Mouse (Mus musculus): ENCODE data around the gene Rhox2c. TPM values are rescaled to one million over a fixed set of nuclear protein-coding genes. Genes with fewer than 3 reads are reported as not detected.

The Rhox2c gene
- polyA plus RNA-seq (2012; ENCODE audit: low replicate concordance) = not detected in 2 replicates

DNA sequence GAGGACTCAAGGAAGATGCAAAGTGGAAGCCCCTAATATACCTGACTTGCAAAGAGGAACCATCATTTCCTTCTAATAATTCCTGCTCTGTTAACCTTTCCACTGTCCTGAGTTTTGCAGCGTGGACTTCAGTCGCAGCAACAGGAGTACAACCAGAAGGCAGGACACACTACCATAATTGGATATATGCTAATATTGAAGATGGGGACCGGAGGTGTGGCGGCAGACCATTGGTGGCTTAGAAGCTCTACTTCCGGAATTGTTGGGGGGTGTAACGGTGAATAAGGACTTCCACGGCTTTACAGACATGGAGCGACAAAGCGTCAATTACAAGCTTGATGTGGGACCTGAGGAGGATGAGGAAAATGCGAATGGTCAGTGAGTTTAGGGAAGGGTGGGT is at the start of gene Rhox2c:
Gene Rhox2c (plus strand): TSS at position 301 of the 400 bp plus-strand sequence.

DNA sequence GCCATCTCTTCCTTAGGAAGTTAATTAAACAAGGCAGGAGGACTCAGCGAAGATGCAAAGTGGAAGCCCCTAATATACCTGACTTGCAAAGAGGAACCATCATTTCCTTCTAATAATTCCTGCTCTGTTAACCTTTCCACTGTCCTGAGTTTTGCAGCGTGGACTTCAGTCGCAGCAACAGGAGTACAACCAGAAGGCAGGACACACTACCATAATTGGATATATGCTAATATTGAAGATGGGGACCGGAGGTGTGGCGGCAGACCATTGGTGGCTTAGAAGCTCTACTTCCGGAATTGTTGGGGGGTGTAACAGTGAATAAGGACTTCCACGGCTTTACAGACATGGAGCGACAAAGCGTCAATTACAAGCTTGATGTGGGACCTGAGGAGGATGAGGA is 41.7 kb upstream of the Rhox2c start, which contains the start of gene Rhox2b:
Gene Rhox2b (plus strand): TSS at position 301 of the 400 bp plus-strand sequence.

GRCm38 (mm10) chrX:37432194-37432593 is 21.3 kb upstream of the Rhox2c start, which contains the start of gene Rhox4b:
Rhox4b (plus strand) TSS chrX:37432494.

DNA sequence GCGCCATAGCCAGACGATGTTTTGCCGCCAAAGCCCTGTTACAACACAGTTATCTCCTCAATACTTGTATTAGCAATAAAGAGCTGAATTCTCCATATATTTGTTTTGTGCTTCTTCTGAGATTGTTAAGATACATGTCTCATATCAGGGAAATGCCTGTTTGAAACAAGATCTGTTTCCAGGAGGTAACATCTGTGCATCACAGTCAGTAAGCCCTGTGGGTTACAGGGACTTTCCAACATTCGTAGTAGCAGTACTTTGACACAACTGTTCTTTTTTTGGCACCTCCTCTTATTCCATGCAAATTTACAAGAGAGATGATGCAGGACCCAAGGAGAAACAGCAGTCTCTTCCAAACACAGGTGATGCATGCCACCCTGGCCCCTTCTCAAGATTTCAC is 4.8 kb downstream of the Rhox2c start, which contains the start of gene Rhox3c:
Gene Rhox3c (plus strand): TSS at position 301 of the 400 bp plus-strand sequence.

GRCm38 (mm10) chrX:37480037-37480436 is 26.6 kb downstream of the Rhox2c start, which contains the start of gene Rhox4c:
Rhox4c (plus strand) TSS chrX:37480337.

GRCm38 (mm10) chrX:37514059-37514458 is 60.6 kb downstream of the Rhox2c start, which contains the start of gene Rhox4d:
Rhox4d (plus strand) TSS chrX:37514359.

Other genes starting within 250 kb of the Rhox2c start
- not detected in 2 replicates for gene Gm9, start 242.6 kb upstream of the Rhox2c start, polyA plus RNA-seq (2012; ENCODE audit: low replicate concordance)
- gene Rhox1, start 231.4 kb upstream of the Rhox2c start, polyA plus RNA-seq (2012; ENCODE audit: low replicate concordance) = not detected in 2 replicates
- not detected in 2 replicates for gene Rhox2a, start 208.7 kb upstream of the Rhox2c start, polyA plus RNA-seq (2012; ENCODE audit: low replicate concordance)
- gene Rhox3a, start 203.8 kb upstream of the Rhox2c start, polyA plus RNA-seq (2012; ENCODE audit: low replicate concordance) = not detected in 2 replicates
- not detected in 2 replicates for gene Rhox4a, start 188.3 kb upstream of the Rhox2c start, polyA plus RNA-seq (2012; ENCODE audit: low replicate concordance)
- not detected in 2 replicates for gene Rhox3a2, start 73.7 kb upstream of the Rhox2c start, polyA plus RNA-seq (2012; ENCODE audit: low replicate concordance)
- gene Rhox4a2, start 62.8 kb upstream of the Rhox2c start, polyA plus RNA-seq (2012; ENCODE audit: low replicate concordance) = not detected in 2 replicates
- gene Rhox2b, start 41.6 kb upstream of the Rhox2c start, polyA plus RNA-seq (2012; ENCODE audit: low replicate concordance) = not detected in 2 replicates
- gene Rhox4b, start 21.2 kb upstream of the Rhox2c start, polyA plus RNA-seq (2012; ENCODE audit: low replicate concordance) = not detected in 2 replicates
- gene Rhox3c, start 4.9 kb downstream of the Rhox2c start, polyA plus RNA-seq (2012; ENCODE audit: low replicate concordance) = not detected in 2 replicates
- gene Rhox4c, start 26.7 kb downstream of the Rhox2c start, polyA plus RNA-seq (2012; ENCODE audit: low replicate concordance) = not detected in 2 replicates
- not detected in 2 replicates for gene Rhox2d, start 39.7 kb downstream of the Rhox2c start, polyA plus RNA-seq (2012; ENCODE audit: low replicate concordance)
- gene Rhox4d, start 60.7 kb downstream of the Rhox2c start, polyA plus RNA-seq (2012; ENCODE audit: low replicate concordance) = not detected in 2 replicates
- gene Rhox2e, start 76.8 kb downstream of the Rhox2c start, polyA plus RNA-seq (2012; ENCODE audit: low replicate concordance) = not detected in 2 replicates
- gene Rhox3e, start 88.3 kb downstream of the Rhox2c start, polyA plus RNA-seq (2012; ENCODE audit: low replicate concordance) = not detected in 2 replicates
- gene Rhox4e, start 103.7 kb downstream of the Rhox2c start, polyA plus RNA-seq (2012; ENCODE audit: low replicate concordance) = not detected in 2 replicates
- gene Rhox2f, start 117.7 kb downstream of the Rhox2c start, polyA plus RNA-seq (2012; ENCODE audit: low replicate concordance) = not detected in 2 replicates
- not detected in 2 replicates for gene Rhox3f, start 127.3 kb downstream of the Rhox2c start, polyA plus RNA-seq (2012; ENCODE audit: low replicate concordance)
- gene Rhox4f, start 154.0 kb downstream of the Rhox2c start, polyA plus RNA-seq (2012; ENCODE audit: low replicate concordance) = not detected in 2 replicates
- gene Rhox3g, start 174.9 kb downstream of the Rhox2c start, polyA plus RNA-seq (2012; ENCODE audit: low replicate concordance) = not detected in 2 replicates
- gene Rhox2g, start 189.8 kb downstream of the Rhox2c start, polyA plus RNA-seq (2012; ENCODE audit: low replicate concordance) = not detected in 2 replicates
- not detected in 2 replicates for gene Rhox4g, start 197.6 kb downstream of the Rhox2c start, polyA plus RNA-seq (2012; ENCODE audit: low replicate concordance)
- gene Rhox3h, start 215.1 kb downstream of the Rhox2c start, polyA plus RNA-seq (2012; ENCODE audit: low replicate concordance) = not detected in 2 replicates
- gene Rhox2h, start 219.6 kb downstream of the Rhox2c start, polyA plus RNA-seq (2012; ENCODE audit: low replicate concordance) = not detected in 2 replicates

Measured in hematopoietic multipotent progenitor cell, adult 10-12 weeks (in vitro differentiated cells).